Mouse (Mus musculus) neural tube, embryonic 12.5 days (tissue): ENCODE data around the gene Fbxw18. TPM values are rescaled to one million over a fixed set of nuclear protein-coding genes. Genes with fewer than 3 reads are reported as not detected.
"Not testable (repeated sequence)": the region's sequence is repeated elsewhere in the genome, so short reads cannot be mapped to it uniquely, and the experiment has no call there.

ENCODE experiments used
- ATAC-seq: fragments of 200-750 bp; cut with Nextera tagmentation; 2 replicates; pipeline ENCODE4 v1.8.0; 2017; ENCODE audit warnings: low read depth, mild to moderate bottlenecking, moderate TSS enrichment, moderate library complexity; ENCODE audit not compliant: low FRiP score
- H3K27ac ChIP-seq: fragments of 300-500 bp; sonication (generic); 2 replicates; pipeline ENCODE4 v1.5.1; 2016
- H3K27me3 ChIP-seq: fragments of 300-500 bp; sonication (generic); replicated peaks from 2 replicates; pipeline ENCODE4 v1.6.1; 2016; ENCODE audit warnings: mild to moderate bottlenecking
- H3K36me3 ChIP-seq: fragments of 300-500 bp; sonication (generic); 2 replicates; pipeline ENCODE4 v1.6.1; 2016; ENCODE audit warnings: mild to moderate bottlenecking
- H3K4me1 ChIP-seq: fragments of 300-500 bp; sonication (generic); 2 replicates; pipeline ENCODE4 v1.6.1; 2016
- H3K4me2 ChIP-seq: fragments of 300-500 bp; sonication (generic); replicated peaks from 2 replicates; pipeline ENCODE4 v1.6.1; 2016; ENCODE audit warnings: mild to moderate bottlenecking
- H3K4me3 ChIP-seq: fragments of 300-500 bp; sonication (generic); 2 replicates; pipeline ENCODE4 v1.5.1; 2016
- H3K9ac ChIP-seq: fragments of 300-500 bp; sonication (generic); 2 replicates; pipeline ENCODE4 v1.6.1; 2016; ENCODE audit warnings: mild to moderate bottlenecking
- H3K9me3 ChIP-seq: fragments of 300-500 bp; sonication (generic); 2 replicates; pipeline ENCODE4 v1.6.1; 2016; ENCODE audit warnings: mild to moderate bottlenecking
- WGBS: fragments of 180-500 bp; shearing (Covaris S2); methylation state at CpG from one replicate; pipeline ENCODE4 v1.1.7; 2016; 5-methylcytosine and 5-hydroxymethylcytosine counted together
- polyA plus RNA-seq: library from polyadenylated mRNA; unstranded; fragments of >200 nt; fragmentation: Nextera tagmentation; extraction: Ambion mirVana; gene quantifications from 2 replicates; pipeline ENCODE4 v1.2.1, GENCODE M21; 2016

Fbxw18 gene
- not detected in 2 replicates for polyA plus RNA-seq

DNA sequence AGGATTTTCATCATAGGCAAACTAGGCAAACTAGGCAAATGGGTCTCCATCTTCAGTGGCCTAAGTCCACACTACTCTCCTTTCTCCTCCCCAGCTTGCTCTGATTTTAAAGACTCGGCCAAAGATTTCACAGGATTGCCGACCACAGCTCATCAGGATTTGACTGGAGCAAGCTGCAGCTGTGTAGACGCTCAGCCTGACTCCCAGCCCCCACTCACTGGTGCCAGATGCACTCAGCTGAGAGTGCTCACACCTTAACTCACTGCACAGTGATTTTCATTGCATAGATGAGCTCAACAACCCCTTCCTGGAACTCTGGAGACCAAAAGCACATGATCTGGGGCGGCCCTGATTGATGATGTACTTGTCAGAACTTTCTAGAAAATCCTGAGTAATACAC lies at the start of gene Fbxw18:
Fbxw18 (minus strand) TSS at position 101 of the 400 bp plus-strand sequence.
- WGBS, result 79% methylated on average over 4 of the region's 4 CpGs
- H3K27ac ChIP-seq, H3K4me3 ChIP-seq, H3K4me2 ChIP-seq, H3K9me3 ChIP-seq, H3K9ac ChIP-seq, ATAC-seq, H3K36me3 ChIP-seq, H3K4me1 ChIP-seq, H3K27me3 ChIP-seq: not testable (repeated sequence)

DNA sequence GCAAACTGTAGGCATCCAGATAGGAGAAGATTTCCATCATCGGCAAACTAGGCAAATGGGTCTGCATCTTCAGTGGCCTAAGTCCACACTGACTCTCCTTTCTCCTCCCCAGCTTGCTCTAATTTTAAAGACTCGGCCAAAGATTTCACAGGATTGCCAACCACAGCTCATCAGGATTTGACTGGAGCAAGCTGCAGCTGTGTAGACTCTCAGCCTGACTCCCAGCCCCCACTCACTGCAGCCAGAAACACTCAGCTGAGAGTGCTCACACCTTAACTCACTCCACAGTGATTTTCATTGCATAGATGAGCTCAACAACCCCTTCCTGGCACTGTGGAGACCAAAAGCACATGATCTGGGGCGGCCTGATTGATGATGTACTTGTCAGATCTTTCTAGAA lies 43.5 kb upstream of the Fbxw18 start, which contains the start of gene Fbxw26:
Fbxw26 (minus strand) TSS at position 101 of the 400 bp plus-strand sequence.
- H3K27me3 ChIP-seq, ATAC-seq, H3K4me2 ChIP-seq, H3K4me3 ChIP-seq, H3K4me1 ChIP-seq, H3K9me3 ChIP-seq, H3K27ac ChIP-seq, H3K9ac ChIP-seq, H3K36me3 ChIP-seq: not testable (repeated sequence)
- WGBS, result 88% methylated on average over 3 of the region's 3 CpGs

DNA sequence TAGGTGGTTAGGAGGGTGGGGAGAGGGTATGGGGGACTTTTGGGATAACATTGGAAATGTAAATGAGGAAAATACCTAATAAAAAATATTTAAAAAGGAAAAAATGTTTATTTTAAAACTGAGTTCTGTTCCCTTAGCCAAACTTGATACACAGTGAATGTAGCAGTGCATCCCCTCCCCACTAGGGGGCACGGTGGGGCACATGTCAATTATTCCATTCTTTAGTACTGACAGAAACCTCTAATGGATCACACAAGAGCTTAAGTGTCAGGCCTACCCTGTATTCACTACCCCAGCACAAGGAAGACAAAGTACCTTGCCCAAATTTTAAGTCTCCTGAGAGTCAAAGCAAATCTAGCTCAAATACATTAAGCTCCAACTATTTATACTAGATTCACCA lies 17.2 kb downstream of the Fbxw18 start:
- WGBS, result 6% methylated on average over 1 of the region's 1 CpGs
- no peak for ATAC-seq
- H3K36me3 ChIP-seq, result no peaks in the 10 kb centered on the region

DNA sequence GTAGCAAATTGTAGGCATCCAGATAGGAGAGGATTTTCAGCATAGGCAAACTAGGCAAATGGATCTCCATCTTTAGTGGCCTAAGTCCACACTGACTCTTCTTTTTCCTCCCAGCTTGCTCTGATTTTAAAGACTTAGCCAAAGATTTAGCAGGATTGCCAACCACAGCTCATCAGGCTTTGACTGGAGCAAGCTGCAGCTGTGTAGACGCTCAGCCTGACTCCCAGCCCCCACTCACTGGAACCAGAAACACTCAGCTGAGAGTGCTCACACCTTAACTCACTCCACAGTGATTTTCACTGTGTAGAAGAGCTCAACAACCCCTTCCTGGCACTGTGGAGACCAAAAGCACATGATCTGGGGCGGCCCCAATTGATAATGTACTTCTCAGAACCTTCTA lies 37.9 kb downstream of the Fbxw18 start, which contains the start of gene Fbxw25:
Fbxw25 (minus strand) TSS at position 101 of the 400 bp plus-strand sequence.
- WGBS, result 84% methylated on average over 2 of the region's 2 CpGs
- H3K9me3 ChIP-seq, H3K4me2 ChIP-seq, H3K4me1 ChIP-seq, H3K4me3 ChIP-seq, H3K27me3 ChIP-seq, H3K9ac ChIP-seq, H3K27ac ChIP-seq, H3K36me3 ChIP-seq, ATAC-seq: not testable (repeated sequence)

More for the DNA sequence above, 17.2 kb downstream of the Fbxw18 start:
- Histone ChIP-seq H3K27ac (no peak overlapping the region), H3K4me1 (no peaks in the 10 kb centered on the region), H3K4me2 (no peak overlapping the region), H3K9me3 (no peaks in the 10 kb centered on the region), H3K4me3 (no peak overlapping the region), H3K27me3 (no peaks in the 10 kb centered on the region), H3K9ac (no peak overlapping the region)

Other genes with a start within 250 kb of the Fbxw18 start
- not detected in 2 replicates for gene Fbxw19, start 206.8 kb downstream of the Fbxw18 start, polyA plus RNA-seq
- gene Fbxw15, start 134.4 kb downstream of the Fbxw18 start, polyA plus RNA-seq, result not detected in 2 replicates
- gene Fbxw24, start 76.6 kb downstream of the Fbxw18 start, polyA plus RNA-seq, result 0.13 TPM in 1 of 2 replicates, not detected in the other
- not detected in 2 replicates for gene Fbxw25, start 38.0 kb downstream of the Fbxw18 start, polyA plus RNA-seq
- gene Fbxw26, start 43.4 kb upstream of the Fbxw18 start, polyA plus RNA-seq, result not detected in 2 replicates
- gene Fbxw27, start 88.0 kb upstream of the Fbxw18 start, polyA plus RNA-seq, result not detected in 2 replicates
- not detected in 2 replicates for gene Spink8, start 109.6 kb upstream of the Fbxw18 start, polyA plus RNA-seq
- 64.5 and 66.7 TPM in 2 replicates for gene Nme6, start 130.0 kb upstream of the Fbxw18 start, polyA plus RNA-seq
- gene Camp, start 146.9 kb upstream of the Fbxw18 start, polyA plus RNA-seq, result 1.8 and 2.2 TPM in 2 replicates
- gene Cdc25a, start 172.9 kb upstream of the Fbxw18 start, polyA plus RNA-seq, result 33.9 and 36.3 TPM in 2 replicates
- 141 and 161 TPM in 2 replicates for gene Map4, start 228.8 kb upstream of the Fbxw18 start, polyA plus RNA-seq